Mouse (Mus musculus): ENCODE data around the gene Slc34a2.

DNA sequence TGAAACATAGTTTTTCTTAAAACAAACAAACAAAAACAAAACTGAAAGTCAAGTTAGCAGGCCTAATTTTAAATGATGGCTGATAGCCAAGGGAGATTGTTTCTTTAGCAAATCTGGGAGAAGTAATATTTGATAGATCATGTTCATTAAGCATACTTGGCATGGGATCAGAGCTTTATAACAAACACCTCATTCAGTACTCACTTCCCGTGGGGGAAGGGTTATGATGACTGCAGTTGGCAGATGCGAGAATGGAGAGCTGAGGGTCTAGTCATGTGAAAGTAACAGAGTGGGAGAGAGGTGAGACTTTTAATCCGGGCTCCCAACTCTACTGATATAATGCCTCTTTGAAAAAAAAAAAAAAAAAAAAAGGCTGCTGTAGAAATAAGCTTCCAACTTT lies 81.8 kb downstream of the Slc34a2 start:
- TF ChIP-seq CTCF (IDR thresholded peaks at IDR 0.05; ENCODE audit: control insufficient read depth, insufficient read depth, insufficient replicate concordance, low read depth, low read length) (no peak), POLR2A (IDR thresholded peaks at IDR 0.05; ENCODE audit: control insufficient read depth, low read depth, low read length) (no peak)

All from testis, adult 2 months (tissue).